10 mouse cellular contexts compared by ENCODE assay signal in genomic region chr1:184519551-184519950, GRCm38 (mm10).
DNase-seq lines count a peak whose midpoint lies in the region; ATAC-seq and TF ChIP-seq lines count a peak whose summit lies in the region.
"Had no signal": no experiment of that assay in that cellular context is flagged by ENCODE, and none has a peak within 500 bp of the region (broad histone marks: within the 10 kb centered on the region; RNA-seq: fewer than 3 reads in every experiment).

No protein-coding gene starts in this region.

- no peak overlapping the region for H3K4me2 ChIP-seq in limb, embryonic 14.5 days (replicated peaks; ENCODE audit: low read depth, low read length, severe bottlenecking)
- H3K4me2 ChIP-seq in stomach, postnatal 0 days (replicated peaks; ENCODE audit: low read depth), result no peak overlapping the region
- H3K4me2 ChIP-seq: hindbrain, embryonic 12.5 days; limb, embryonic 15.5 days had no signal

- no peaks in the 10 kb centered on the region for H3K27me3 ChIP-seq in limb, embryonic 14.5 days (ENCODE audit: control insufficient read depth, insufficient read depth, low read length)
- H3K27me3 ChIP-seq in limb, embryonic 10.5 days (ENCODE audit: low read depth, poor library complexity, severe bottlenecking), result no peaks in the 10 kb centered on the region
- H3K27me3 ChIP-seq in stomach, postnatal 0 days (ENCODE audit: control insufficient read depth, insufficient read depth, low read length), result no peaks in the 10 kb centered on the region
- H3K27me3 ChIP-seq: hindbrain, embryonic 12.5 days; limb, embryonic 15.5 days had no signal

- TF ChIP-seq EP300 in stomach, postnatal 0 days (optimal IDR thresholded peaks at IDR 0.05), result no peak

- peak; percentile 40 for DNase-seq in adrenal gland, adult 2 months
- no peak for DNase-seq in adrenal gland, adult 18-20 months (ENCODE audit: low spot score in 2 of 2)
- peak; percentile 36 for DNase-seq in limb, embryonic 14.5 days (ENCODE audit: low spot score)
- no peak for DNase-seq in limb, embryonic 10.5 days (ENCODE audit: low spot score)
- peak; percentile 31 for DNase-seq in heart, postnatal 4 days
- no peak for DNase-seq in stomach, postnatal 0 days (ENCODE audit: low spot score)
- no peak for DNase-seq in thymus, adult 18-20 months

- no peak overlapping the region for H3K4me3 ChIP-seq in limb, embryonic 14.5 days (replicated peaks; ENCODE audit: low read length)
- H3K4me3 ChIP-seq in limb, embryonic 10.5 days, result no peak overlapping the region
- no peak overlapping the region for H3K4me3 ChIP-seq in embryonic fibroblast, embryonic 13.5 days (ENCODE audit: insufficient read depth, low read length)
- no peak overlapping the region for H3K4me3 ChIP-seq in stomach, postnatal 0 days (ENCODE audit: low read depth, low read length)
- H3K4me3 ChIP-seq: hindbrain, embryonic 12.5 days; limb, embryonic 15.5 days had no signal

- no peak for ATAC-seq in limb, embryonic 14.5 days (ENCODE audit: low FRiP score, low read depth)
- no peak for ATAC-seq in stomach, postnatal 0 days (ENCODE audit: low FRiP score, low TSS enrichment)

- WGBS in limb, embryonic 14.5 days, result 72% methylated on average over 5 of the region's 5 CpGs
- WGBS in limb, embryonic 10.5 days, result 79% methylated on average over 5 of the region's 5 CpGs
- 67% methylated on average over 5 of the region's 5 CpGs for whole genome bisulfite sequencing in stomach, postnatal 0 days

- no peak for TF ChIP-seq POLR2A in limb, embryonic 14.5 days (IDR thresholded peaks at IDR 0.05; ENCODE audit: borderline replicate concordance, extremely low read depth, insufficient read depth, insufficient read length)
- TF ChIP-seq POLR2A in embryonic fibroblast, embryonic 13.5 days (IDR thresholded peaks at IDR 0.05; ENCODE audit: low read depth, low read length), result no peak

- no peaks in the 10 kb centered on the region for H3K4me1 ChIP-seq in limb, embryonic 14.5 days (ENCODE audit: control insufficient read depth, insufficient read depth, low read length)
- peaks cover 6% of the 10 kb centered on the region; the same call in 1 of the 2 replicates for H3K4me1 ChIP-seq in limb, embryonic 10.5 days
- no peaks in the 10 kb centered on the region for H3K4me1 ChIP-seq in embryonic fibroblast, embryonic 13.5 days (ENCODE audit: control insufficient read depth, insufficient read depth, low read length)
- no peaks in the 10 kb centered on the region for H3K4me1 ChIP-seq in stomach, postnatal 0 days (replicated peaks; ENCODE audit: control insufficient read depth, insufficient read depth)
- H3K4me1 ChIP-seq: limb, embryonic 15.5 days had no signal

- H3K9me3 ChIP-seq in limb, embryonic 14.5 days (ENCODE audit: control insufficient read depth, low read length), result peaks cover 4% of the 10 kb centered on the region; the same call in 1 of the 2 replicates
- H3K9me3 ChIP-seq in limb, embryonic 10.5 days (replicated peaks), result no peaks in the 10 kb centered on the region
- H3K9me3 ChIP-seq in stomach, postnatal 0 days (ENCODE audit: control insufficient read depth, low read length), result no peaks in the 10 kb centered on the region
- H3K9me3 ChIP-seq: hindbrain, embryonic 12.5 days; limb, embryonic 15.5 days had no signal

- H3K27ac ChIP-seq in limb, embryonic 14.5 days (replicated peaks; ENCODE audit: low read depth, low read length), result no peak overlapping the region
- H3K27ac ChIP-seq in limb, embryonic 10.5 days, result no peak overlapping the region
- peak overlapping the region; percentile 71; the same call in 1 of the 2 replicates for H3K27ac ChIP-seq in embryonic fibroblast, embryonic 13.5 days (ENCODE audit: insufficient read depth, low read length)
- H3K27ac ChIP-seq in stomach, postnatal 0 days (replicated peaks), result no peak overlapping the region
- H3K27ac ChIP-seq: hindbrain, embryonic 12.5 days; limb, embryonic 15.5 days had no signal

- TF ChIP-seq CTCF in embryonic fibroblast, embryonic 13.5 days (IDR thresholded peaks at IDR 0.05; ENCODE audit: borderline replicate concordance, insufficient read depth, low read length), result no peak
- TF ChIP-seq CTCF in stomach, postnatal 0 days (IDR thresholded peaks at IDR 0.05; ENCODE audit: low read depth), result no peak

- no peaks in the 10 kb centered on the region for H3K36me3 ChIP-seq in limb, embryonic 14.5 days (ENCODE audit: control insufficient read depth, insufficient read depth, low read length)
- H3K36me3 ChIP-seq in limb, embryonic 10.5 days, result no peaks in the 10 kb centered on the region
- H3K36me3 ChIP-seq in stomach, postnatal 0 days (ENCODE audit: control insufficient read depth, insufficient read depth, low read length), result no peaks in the 10 kb centered on the region
- H3K36me3 ChIP-seq: hindbrain, embryonic 12.5 days; limb, embryonic 15.5 days had no signal

- H3K9ac ChIP-seq in limb, embryonic 14.5 days (ENCODE audit: low read depth, low read length, severe bottlenecking), result no peak overlapping the region
- no peak overlapping the region for H3K9ac ChIP-seq in stomach, postnatal 0 days (ENCODE audit: low read length)
- H3K9ac ChIP-seq: hindbrain, embryonic 12.5 days; limb, embryonic 15.5 days had no signal

Comparison
In these comparisons a context has a peak if more than half of its experiments do, and no peak if none do; other contexts are left out.
1. DNase-seq: peak in adrenal gland, adult 2 months (single experiment), limb, embryonic 14.5 days (single experiment) and heart, postnatal 4 days (single experiment); none in adrenal gland, adult 18-20 months (0 of 2), limb, embryonic 10.5 days (single experiment), stomach, postnatal 0 days (single experiment) and thymus, adult 18-20 months (0 of 2).